Mouse (Mus musculus): ENCODE data around the gene Pomgnt1. TPM values are rescaled to one million over a fixed set of nuclear protein-coding genes. Genes with fewer than 3 reads are reported as not detected.

The Pomgnt1 gene
- total RNA-seq, 2 experiments from 2014 or later: 72.8 to 76.9 TPM

Other genes with a start within 250 kb of the Pomgnt1 start
- gene Kncn, start 239.4 kb upstream of the Pomgnt1 start, total RNA-seq (2021): under 1 TPM in 1 of 2 experiments, not detected in 1; 0.25 TPM
- not detected for gene 6430628N08Rik, start 233.2 kb upstream of the Pomgnt1 start, total RNA-seq (2021)
- gene Dmbx1, start 183.9 kb upstream of the Pomgnt1 start, total RNA-seq (2021): under 1 TPM; 0.18 to 0.34 TPM
- 100 to 1,000 TPM in 1 of 2 experiments, 10 to 100 TPM in 1; 86.6 to 108 TPM for gene Faah, start 105.9 kb upstream of the Pomgnt1 start, total RNA-seq (2021)
- gene Nsun4, start 70.0 kb upstream of the Pomgnt1 start, total RNA-seq (2021): 1 to 10 TPM; 8.1 to 8.2 TPM
- gene Uqcrh, start 48.8 kb upstream of the Pomgnt1 start, total RNA-seq (2021): 100 to 1,000 TPM; 402 to 460 TPM
- 10 to 100 TPM; 51.9 to 52.8 TPM for gene Lrrc41, start 48.6 kb upstream of the Pomgnt1 start, total RNA-seq (2021)
- gene Rad54l, start 150 bp upstream of the Pomgnt1 start, total RNA-seq (2021): 1 to 10 TPM; 1.6 to 2.1 TPM
- 10 to 100 TPM; 23.5 to 29.6 TPM for gene Lurap1, start 27.5 kb downstream of the Pomgnt1 start, total RNA-seq (2021)
- gene Tspan1, start 43.8 kb downstream of the Pomgnt1 start, total RNA-seq (2021): under 1 TPM in 1 of 2 experiments, not detected in 1; 0.27 TPM
- gene 1700042G07Rik, start 49.5 kb downstream of the Pomgnt1 start, total RNA-seq (2021): not detected
- not detected for gene Gm49337, start 49.5 kb downstream of the Pomgnt1 start, total RNA-seq (2021)
- 10 to 100 TPM; 38.3 to 47.1 TPM for gene Pik3r3, start 97.8 kb downstream of the Pomgnt1 start, total RNA-seq (2021)